Mouse (Mus musculus) fat pad, adult 2 months (tissue): Measurements from ENCODE around the gene Lrfn4.

ENCODE experiments used
- DNase-seq: peaks from one replicate; pipeline ENCODE4 v3.0.0-alpha.2; 2011; ENCODE audit warnings: low read depth, low spot score; ENCODE audit errors: extremely low read depth

Lrfn4 gene

GRCm38 (mm10) chr19:4615151-4616093, at the start of gene Lrfn4:
Gene Lrfn4, minus strand, starts transcription at chr19:4615667.
- DNase-seq: no peak

DNA sequence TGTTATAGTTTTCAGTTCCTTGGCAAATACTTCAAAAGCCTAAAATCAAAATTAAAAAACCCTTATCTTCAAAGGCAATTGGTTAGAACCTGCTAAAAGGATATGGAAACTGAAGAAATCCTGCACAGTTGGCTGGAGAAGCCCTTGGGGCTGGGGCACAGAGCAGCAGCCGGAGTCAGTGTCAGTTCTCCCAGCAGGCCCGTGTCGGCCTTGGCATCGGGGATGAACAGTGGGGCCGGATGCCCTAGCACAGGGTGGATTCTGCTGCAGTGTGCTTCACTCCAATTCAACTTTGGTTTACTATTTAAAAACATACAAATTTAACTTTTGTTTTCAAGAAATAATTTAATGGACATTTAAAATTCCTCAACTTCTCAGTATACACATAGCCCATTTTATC, 42.7 kb upstream of the Lrfn4 start:
- no peak for DNase-seq

GRCm38 (mm10) chr19:4646917-4647492, 31.5 kb upstream of the Lrfn4 start:
- DNase-seq: no peak

DNA sequence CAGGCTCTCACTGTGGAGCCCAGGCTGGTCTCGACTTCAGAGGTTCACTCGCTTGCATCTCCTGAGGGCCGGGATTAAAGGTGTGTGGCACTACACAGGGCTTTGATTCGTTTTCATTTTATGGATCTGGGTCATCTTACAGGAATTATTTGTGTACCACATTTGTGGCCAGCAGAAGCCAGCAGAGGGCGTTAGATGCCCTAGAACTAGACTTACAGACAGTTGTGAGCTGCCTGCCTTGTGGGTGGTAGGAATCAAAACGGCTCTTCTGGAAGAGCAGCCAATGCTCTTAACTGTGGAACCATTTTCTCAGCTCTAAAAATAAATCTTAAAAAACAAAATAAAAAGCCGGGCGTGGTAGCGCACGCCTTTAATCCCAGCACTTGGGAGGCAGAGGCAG, 28.8 kb upstream of the Lrfn4 start:
- DNase-seq: no peak

DNA sequence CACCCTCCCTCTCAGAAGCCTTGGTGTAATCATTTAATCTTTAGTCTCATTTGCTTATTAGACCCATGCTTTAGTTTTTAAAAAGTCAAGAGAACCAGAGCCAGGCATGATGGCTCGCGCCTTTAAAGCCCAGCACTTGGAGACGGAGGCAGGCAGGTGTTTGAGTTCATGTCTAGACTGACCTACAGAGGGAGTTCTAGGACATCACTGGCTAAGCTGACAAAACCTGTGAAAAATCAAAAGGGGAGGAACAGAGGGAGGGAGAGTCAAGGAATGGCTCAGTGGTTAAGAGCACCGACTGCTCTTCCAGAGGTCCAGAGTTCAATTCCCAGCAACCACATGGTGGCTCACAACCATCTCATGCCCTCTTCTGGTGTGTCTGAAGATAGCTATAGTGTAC, 20.5 kb upstream of the Lrfn4 start:
- DNase-seq: no peak

GRCm38 (mm10) chr19:4628819-4629218, 13.4 kb upstream of the Lrfn4 start:
- DNase-seq: no peak

- no peak for DNase-seq
These were observed 10.5 kb upstream of the Lrfn4 start for GRCm38 (mm10) chr19:4625829-4626535.

DNA sequence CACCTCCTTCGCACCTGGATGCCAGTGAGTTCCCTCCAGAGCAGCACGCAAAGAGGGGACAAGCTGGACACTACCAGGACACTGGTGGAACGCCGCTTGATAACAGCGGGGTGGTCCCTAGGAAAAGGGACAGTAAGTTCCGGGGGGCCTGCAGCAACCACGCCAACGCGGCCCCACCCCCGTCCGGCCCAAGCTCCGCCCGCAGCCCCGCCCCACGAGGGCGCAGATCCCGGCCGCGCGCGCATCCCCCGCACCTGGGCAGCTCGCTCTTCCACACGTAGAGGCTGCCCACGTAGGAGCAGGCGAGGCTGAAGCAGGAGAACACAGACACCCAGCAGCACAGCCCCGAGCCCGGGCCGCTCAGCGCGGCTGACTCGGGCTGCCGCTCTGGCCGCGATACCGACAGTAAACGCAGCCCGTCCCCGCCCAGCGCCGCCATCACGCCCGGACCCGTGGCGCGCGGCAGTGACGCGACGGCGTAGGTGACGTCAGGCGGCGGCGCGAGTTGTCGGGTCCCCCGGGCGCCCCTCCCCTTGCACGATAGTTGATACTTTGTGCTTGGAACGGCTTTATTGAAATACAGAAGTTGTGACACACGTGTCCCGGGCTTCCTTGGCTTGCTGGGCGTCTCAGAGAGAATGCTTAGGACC, 9.8 kb upstream of the Lrfn4 start, which contains the start of gene Rce1:
Gene Rce1, minus strand, starts transcription at position 463 of the 650 bp plus-strand sequence.
- no peak for DNase-seq

DNA sequence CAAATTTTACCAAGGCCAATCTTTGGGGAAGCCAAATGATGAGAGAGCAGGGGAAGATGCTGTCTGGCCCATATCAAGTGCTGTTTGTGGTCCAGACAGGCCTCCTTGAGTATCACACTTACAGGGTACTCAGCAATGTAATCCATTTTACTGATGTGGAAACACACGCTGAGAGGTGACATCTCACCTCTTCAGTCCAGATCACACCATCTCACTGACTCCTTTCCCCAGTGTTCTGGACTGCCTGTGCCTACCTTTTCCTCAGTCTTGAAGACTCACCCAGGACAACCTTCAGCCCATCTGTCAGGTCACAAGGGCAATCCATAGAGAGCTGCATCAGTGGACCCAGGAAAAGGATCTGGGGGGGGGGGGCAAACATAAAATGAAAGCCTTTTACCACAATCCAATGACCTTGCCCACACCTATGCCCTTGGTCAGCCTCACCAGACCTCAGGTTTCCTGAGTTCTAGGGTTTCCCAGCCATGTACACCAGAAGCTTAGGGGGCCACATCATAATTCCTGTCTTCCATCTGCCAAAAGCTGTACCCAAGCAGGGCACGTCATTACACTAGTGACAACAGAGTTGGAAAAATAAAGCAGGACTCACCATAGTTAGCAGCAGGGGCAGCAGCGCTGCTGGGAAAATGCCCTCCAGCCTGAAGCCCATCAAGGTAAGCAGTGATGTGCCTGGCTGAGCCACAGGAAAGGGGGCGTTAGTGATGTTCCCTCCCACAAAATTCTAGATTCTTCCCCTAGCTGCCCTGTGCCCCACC, 9.1 kb upstream of the Lrfn4 start:
- no peak for DNase-seq

GRCm38 (mm10) chr19:4624006-4624405, 8.5 kb upstream of the Lrfn4 start:
- DNase-seq: no peak

GRCm38 (mm10) chr19:4623419-4623818, 8.0 kb upstream of the Lrfn4 start:
- DNase-seq: no peak

DNA sequence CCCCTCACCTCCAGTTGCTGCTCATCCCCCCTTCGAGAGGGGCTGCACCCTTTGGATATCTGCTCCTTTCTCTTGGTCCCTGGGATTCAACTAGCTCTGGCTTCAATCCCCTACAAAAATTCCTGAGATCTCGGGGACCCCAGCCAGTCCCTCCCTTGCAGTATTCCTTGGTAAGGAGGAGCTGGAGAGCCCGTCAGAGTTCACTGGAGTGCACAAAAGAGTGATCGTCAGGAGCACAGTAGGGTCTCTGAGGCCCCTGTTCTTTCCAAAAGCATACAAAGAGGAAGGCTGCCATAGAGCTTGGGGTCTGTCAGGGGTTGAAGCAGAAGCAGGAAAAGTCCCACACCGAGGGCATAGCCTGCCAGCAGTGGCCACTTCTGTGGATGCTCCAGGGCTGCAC, 7.3 kb upstream of the Lrfn4 start:
- no peak for DNase-seq

DNA sequence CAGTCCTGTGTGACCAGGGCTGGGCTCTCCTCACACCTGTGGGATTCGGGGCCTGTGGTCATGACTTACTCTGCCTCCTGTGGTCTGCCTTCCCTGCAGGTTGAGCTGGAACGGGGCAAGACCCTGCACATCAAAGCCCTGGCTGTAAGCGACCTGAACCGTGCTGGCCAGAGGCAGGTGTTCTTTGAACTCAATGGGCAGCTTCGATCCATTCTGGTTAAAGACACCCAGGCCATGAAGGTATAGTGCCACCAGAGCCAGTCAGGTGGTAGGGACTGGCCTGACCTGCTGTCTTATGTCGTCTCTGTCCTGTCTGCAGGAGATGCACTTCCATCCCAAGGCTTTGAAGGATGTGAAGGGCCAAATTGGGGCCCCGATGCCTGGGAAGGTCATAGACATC, 5.3 kb upstream of the Lrfn4 start:
- no peak for DNase-seq

DNA sequence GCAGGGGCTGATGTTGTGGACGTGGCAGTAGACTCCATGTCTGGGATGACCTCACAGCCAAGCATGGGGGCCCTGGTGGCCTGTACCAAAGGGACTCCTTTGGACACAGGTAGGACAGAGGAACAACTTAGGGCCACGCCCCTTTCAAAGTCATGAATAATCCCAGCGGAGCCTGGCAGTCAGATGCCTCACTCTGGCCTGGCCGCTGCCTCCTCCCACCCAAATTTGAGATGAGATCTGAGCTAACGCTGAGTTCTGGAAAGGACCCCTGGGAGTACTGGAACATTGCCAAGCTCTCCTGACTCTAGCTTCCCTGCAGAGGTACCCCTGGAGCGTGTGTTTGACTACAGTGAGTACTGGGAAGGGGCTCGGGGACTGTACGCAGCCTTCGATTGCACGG, 4.0 kb upstream of the Lrfn4 start:
- DNase-seq: no peak

DNA sequence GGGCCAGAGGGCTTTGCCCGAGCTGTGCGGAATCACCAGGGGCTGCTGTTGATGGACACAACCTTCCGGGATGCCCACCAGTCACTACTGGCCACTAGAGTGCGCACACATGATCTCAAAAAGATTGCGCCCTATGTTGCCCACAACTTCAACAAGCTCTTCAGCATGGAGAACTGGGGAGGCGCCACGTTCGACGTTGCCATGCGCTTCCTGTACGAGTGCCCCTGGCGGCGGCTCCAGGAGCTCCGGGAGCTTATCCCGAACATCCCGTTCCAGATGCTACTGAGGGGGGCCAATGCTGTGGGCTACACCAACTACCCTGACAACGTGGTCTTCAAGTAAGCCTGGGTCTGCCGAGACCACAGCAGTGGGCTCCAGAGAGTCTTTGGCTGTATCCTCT, 2.7 kb upstream of the Lrfn4 start:
- no peak for DNase-seq

GRCm38 (mm10) chr19:4616546-4616945, 1.1 kb upstream of the Lrfn4 start:
- DNase-seq: no peak

DNA sequence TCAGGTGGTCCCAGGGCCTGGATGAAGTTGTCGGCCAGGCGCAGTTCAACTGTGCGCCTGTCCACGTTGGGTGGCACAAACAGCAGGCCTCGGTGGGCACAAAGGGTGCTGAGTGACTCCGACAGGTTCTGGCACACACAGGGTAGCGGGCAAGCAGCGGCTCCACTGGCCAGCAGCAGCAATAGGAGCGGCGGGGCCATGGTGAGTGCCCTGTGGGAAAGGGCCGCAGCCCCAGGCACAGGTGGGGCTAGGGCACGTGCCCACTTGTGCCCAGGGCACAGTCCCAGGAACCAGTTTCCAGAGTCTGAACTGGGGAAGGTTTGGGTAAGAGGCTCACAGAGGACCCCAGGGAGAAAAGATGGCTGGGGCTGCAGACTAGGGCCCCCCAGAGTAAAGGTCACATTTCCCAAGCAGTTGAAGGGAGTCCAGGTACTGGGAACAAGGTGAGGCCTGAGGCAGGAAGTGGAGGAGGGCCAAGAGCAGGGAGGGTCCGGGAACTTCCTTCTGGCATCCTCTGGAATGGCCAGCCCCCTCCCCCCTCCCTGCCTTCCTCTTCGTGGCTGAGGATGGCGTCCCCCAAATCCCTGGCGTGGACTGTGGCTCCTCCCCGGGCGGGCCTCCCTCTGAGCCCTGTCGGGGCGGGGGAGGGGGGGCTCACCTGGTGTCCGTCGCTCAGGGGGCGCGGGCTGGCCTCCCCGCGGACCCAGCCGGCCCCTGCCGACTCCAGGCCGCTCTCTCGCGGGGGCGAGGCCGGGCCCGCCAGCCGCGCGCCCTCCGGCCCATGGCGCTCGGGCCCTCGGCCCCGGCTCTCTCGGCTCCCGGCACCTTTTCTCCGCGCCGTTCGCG, 939 bp downstream of the Lrfn4 start:
- DNase-seq: no peak

- no peak for DNase-seq
These were observed 1.8 kb downstream of the Lrfn4 start for GRCm38 (mm10) chr19:4613464-4614304.
